Mouse (Mus musculus): Measurements from ENCODE around the gene Sf3b5. TPM values are rescaled to one million over a fixed set of nuclear protein-coding genes. Genes with fewer than 3 reads are reported as not detected.
A peak's percentile ranks its signal among the peaks of the same experiment; 100 is the strongest.

Sf3b5 gene
- polyA plus RNA-seq, 1 experiment from 2014 or later, result 24.2 TPM

DNA sequence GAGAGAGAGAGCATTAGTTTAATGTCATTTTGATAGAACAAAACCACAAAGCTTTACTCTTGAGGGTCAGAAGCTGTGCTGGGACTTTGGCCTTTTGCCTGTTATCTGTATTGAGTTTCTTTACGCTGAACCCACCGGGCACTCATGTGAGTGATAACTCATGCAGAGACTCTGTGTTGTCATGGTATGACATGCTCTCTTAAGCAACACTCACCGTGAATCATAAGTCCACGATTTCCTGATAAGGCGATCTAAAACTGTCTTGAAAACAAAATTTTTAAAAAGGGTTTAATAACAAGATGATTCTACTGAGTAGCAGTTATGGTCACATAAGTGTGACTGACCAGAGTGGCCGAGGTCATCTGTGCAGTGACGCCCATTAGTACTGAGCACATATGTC is 28.6 kb upstream of the Sf3b5 start:
- no peak for ATAC-seq (ENCODE audit: low FRiP score)
- WGBS, result 91% methylated on average over 7 of the region's 7 CpGs
- H3K36me3 ChIP-seq, result no peaks in the 10 kb centered on the region
- no peaks in the 10 kb centered on the region for H3K9me3 ChIP-seq (replicated peaks)
- no peak overlapping the region for H3K4me2 ChIP-seq
- no peak overlapping the region for H3K27ac ChIP-seq (replicated peaks)
- H3K4me3 ChIP-seq (replicated peaks), result no peak overlapping the region
- H3K9ac ChIP-seq (replicated peaks), result no peak overlapping the region
- no peaks in the 10 kb centered on the region for H3K27me3 ChIP-seq (replicated peaks)
- H3K4me1 ChIP-seq, result no peaks in the 10 kb centered on the region

DNA sequence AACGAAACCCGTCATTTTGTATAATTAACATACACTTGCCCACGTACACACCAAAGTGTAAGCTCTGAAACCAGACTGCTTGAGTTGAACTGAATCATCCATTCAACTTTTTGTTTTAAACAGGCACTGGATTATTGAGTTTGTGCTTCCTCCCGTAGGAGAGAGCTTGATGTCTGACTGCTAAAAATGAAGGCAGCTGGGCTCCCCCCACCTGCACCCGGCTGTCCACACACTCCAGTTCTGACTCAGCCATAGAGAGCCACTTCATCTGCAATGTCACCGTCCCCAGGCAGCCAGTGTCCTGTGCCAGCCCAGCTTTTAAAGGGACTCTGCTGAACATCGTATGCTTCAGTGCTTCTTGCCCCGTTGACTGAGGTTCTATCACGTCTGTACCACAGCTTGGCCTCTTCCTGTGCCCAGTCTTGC is 27.3 kb upstream of the Sf3b5 start:
- no peak overlapping the region for H3K4me3 ChIP-seq (replicated peaks)
- ATAC-seq (ENCODE audit: low FRiP score), result no peak
- H3K4me1 ChIP-seq, result no peaks in the 10 kb centered on the region
- no peaks in the 10 kb centered on the region for H3K27me3 ChIP-seq (replicated peaks)
- WGBS, result 78% methylated on average over 9 of the region's 9 CpGs
- no peaks in the 10 kb centered on the region for H3K36me3 ChIP-seq
- no peaks in the 10 kb centered on the region for H3K9me3 ChIP-seq (replicated peaks)
- no peak overlapping the region for H3K4me2 ChIP-seq
- H3K27ac ChIP-seq (replicated peaks), result no peak overlapping the region
- H3K9ac ChIP-seq (replicated peaks), result no peak overlapping the region

DNA sequence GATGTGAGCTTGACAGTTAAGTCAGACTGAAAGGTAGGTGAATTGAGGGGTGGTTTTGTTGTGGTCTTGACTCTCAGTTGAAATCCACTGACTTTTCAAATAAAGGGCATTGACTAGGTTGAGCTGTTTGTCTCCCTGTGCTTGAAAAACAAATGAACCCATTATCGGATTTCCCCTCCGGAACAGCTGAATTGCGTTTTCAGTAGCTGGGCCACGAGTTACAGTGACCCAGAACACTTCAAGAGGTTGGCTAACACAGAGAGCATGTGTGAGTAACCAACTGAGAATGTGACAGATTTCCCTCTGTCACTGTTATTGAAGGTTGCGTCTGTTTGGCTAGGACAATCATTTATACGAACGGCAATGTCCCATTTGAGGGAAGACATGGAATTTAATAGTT is 24.1 kb upstream of the Sf3b5 start:
- Histone ChIP-seq H3K9me3 (replicated peaks) (no peaks in the 10 kb centered on the region), H3K4me1 (no peaks in the 10 kb centered on the region), H3K9ac (replicated peaks) (no peak overlapping the region), H3K27me3 (replicated peaks) (no peaks in the 10 kb centered on the region), H3K27ac (replicated peaks) (no peak overlapping the region), H3K4me2 (no peak overlapping the region), H3K36me3 (no peaks in the 10 kb centered on the region), H3K4me3 (replicated peaks) (no peak overlapping the region)
- WGBS, result 81% methylated on average over 7 of the region's 7 CpGs
- no peak for ATAC-seq (ENCODE audit: low FRiP score)

DNA sequence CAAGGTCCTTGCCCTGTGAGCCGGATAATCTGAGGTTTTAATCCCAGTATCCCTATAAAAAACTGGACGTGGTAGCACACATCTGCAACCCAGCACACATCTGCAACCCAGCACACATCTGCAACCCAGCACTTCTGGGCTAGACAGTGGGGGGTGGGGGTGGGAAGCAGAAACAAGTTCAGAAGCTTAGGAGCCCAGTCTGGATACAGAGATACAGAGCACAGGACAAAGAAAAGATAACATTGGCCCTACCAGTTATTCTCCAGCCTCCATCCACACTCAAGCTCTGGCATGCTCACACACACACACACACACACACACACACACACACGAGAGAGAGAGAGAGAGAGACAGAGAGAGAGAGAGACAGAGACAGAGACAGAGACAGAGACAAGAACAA is 21.6 kb upstream of the Sf3b5 start:
- 82% methylated on average over 2 of the region's 3 CpGs for WGBS
- Histone ChIP-seq H3K4me2 (no peak overlapping the region), H3K27me3 (replicated peaks) (no peaks in the 10 kb centered on the region), H3K9ac (replicated peaks) (no peak overlapping the region), H3K36me3 (no peaks in the 10 kb centered on the region), H3K9me3 (replicated peaks) (no peaks in the 10 kb centered on the region), H3K4me3 (replicated peaks) (no peak overlapping the region), H3K4me1 (no peaks in the 10 kb centered on the region), H3K27ac (replicated peaks) (no peak overlapping the region)
- no peak for ATAC-seq (ENCODE audit: low FRiP score)

DNA sequence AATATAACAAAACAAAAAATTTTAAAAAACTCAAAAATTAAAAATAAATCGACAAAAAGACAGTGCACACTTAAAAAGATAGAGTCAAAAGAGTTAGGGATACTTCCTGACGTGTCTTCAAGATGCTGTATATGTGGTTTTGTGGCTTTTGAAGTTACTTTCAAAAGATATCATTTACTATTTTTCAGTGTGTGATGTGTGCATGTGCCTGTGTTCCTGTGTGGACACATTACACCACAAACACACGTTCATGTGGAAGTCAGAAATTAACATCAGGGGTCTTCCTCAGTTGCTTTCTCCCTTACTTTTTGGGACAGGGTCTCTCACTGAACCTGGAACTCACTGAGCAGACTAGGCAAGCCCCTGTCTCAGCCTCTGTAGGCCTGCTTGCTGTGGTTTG is 20.1 kb upstream of the Sf3b5 start:
- Histone ChIP-seq H3K9me3 (replicated peaks) (no peaks in the 10 kb centered on the region), H3K9ac (replicated peaks) (no peak overlapping the region), H3K36me3 (no peaks in the 10 kb centered on the region), H3K4me2 (no peak overlapping the region), H3K27me3 (replicated peaks) (no peaks in the 10 kb centered on the region), H3K4me1 (no peaks in the 10 kb centered on the region), H3K27ac (replicated peaks) (no peak overlapping the region), H3K4me3 (replicated peaks) (no peak overlapping the region)
- WGBS, result 89% methylated on average over 3 of the region's 3 CpGs
- ATAC-seq (ENCODE audit: low FRiP score), result no peak

DNA sequence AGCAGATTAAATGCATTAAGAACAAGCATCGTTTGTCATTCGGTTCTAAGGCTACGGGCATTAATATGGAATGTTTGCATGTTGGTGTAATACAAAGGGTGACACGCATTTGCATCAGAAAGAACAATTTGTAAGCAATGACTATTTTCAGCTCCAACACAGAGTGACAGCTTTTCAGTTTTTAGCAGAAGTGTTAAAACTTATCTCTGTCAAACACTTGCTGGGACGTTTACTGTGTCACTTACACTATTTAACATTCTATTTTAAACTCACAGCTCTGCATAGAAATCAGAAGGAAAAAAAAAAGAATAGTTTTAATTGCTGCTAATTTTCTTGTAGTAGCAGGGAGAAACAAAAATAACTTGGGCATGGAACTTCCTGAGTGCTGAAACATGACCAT is 18.7 kb upstream of the Sf3b5 start:
- H3K27me3 ChIP-seq (replicated peaks), result no peaks in the 10 kb centered on the region
- H3K4me2 ChIP-seq, result no peak overlapping the region
- H3K27ac ChIP-seq (replicated peaks), result no peak overlapping the region
- H3K4me3 ChIP-seq (replicated peaks), result no peak overlapping the region
- WGBS, result 47% methylated on average over 5 of the region's 5 CpGs
- no peaks in the 10 kb centered on the region for H3K4me1 ChIP-seq
- ATAC-seq (ENCODE audit: low FRiP score), result no peak
- no peaks in the 10 kb centered on the region for H3K36me3 ChIP-seq
- no peaks in the 10 kb centered on the region for H3K9me3 ChIP-seq (replicated peaks)
- no peak overlapping the region for H3K9ac ChIP-seq (replicated peaks)

GRCm38 (mm10) chr10:12986943-12987342 is 18.2 kb upstream of the Sf3b5 start:
- no peaks in the 10 kb centered on the region for H3K4me1 ChIP-seq
- H3K9ac ChIP-seq (replicated peaks), result no peak overlapping the region
- H3K27ac ChIP-seq (replicated peaks), result no peak overlapping the region
- no peaks in the 10 kb centered on the region for H3K9me3 ChIP-seq (replicated peaks)
- ATAC-seq (ENCODE audit: low FRiP score), result no peak
- no peaks in the 10 kb centered on the region for H3K27me3 ChIP-seq (replicated peaks)
- no peak overlapping the region for H3K4me2 ChIP-seq
- H3K36me3 ChIP-seq, result no peaks in the 10 kb centered on the region
- no peak overlapping the region for H3K4me3 ChIP-seq (replicated peaks)
- WGBS, result 74% methylated on average over 4 of the region's 4 CpGs

DNA sequence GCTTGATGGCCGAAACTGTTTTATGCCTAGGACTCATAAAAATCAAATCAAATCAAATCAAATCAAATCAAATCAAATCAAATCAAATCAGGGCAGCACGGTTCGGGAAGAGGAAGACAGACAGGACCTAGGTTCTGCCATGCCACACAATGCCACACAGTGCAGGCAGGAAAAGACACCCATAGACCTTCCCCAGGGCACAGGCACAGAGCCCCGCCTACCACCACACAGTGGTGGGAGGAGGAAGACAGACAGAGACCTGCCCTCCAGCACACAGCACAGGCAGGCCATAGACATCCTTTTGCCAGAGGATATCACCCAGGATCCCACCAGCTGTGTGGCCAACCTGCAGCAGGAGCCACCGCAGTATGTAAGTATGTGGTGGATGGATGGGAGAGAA is 13.2 kb upstream of the Sf3b5 start:
- Histone ChIP-seq H3K4me2 (no peak overlapping the region), H3K4me1 (no peaks in the 10 kb centered on the region), H3K27me3 (replicated peaks) (no peaks in the 10 kb centered on the region), H3K9me3 (replicated peaks) (no peaks in the 10 kb centered on the region), H3K4me3 (replicated peaks) (no peak overlapping the region), H3K36me3 (no peaks in the 10 kb centered on the region), H3K9ac (replicated peaks) (no peak overlapping the region), H3K27ac (replicated peaks) (no peak overlapping the region)
- WGBS, result 90% methylated on average over 5 of the region's 5 CpGs
- no peak for ATAC-seq (ENCODE audit: low FRiP score)

DNA sequence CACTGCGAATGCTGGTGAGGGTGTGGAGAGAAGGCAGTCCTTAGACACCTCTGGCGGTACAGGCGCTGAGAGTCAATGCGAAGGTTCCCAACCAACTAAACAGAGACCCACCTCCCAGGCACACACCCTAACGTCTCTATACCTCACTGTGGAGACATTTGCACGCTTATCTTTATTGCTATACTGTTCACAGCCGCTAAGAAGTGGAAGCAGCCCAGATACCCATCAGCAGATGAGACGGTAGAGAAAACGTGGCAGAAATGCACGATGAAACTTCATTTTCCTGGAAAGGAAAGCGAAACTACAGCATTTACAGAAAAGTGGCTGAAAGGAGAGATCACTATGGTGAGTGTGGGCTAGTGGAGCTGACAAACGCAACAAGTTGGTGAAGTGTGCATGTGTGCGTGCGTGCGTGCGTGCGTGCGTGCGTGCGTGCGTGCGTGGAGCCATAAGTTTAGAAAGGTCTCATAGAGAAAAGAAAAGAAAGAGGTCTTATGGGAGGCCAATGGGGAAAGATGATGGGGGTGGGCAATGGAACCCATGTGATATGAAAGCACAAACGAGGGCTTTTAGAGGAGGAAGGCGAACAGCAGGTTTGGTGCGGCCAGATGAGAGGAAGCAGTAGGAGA is 11.6 kb upstream of the Sf3b5 start:
- H3K9ac ChIP-seq (replicated peaks), result no peak overlapping the region
- ATAC-seq (ENCODE audit: low FRiP score), result no peak
- H3K4me2 ChIP-seq, result no peak overlapping the region
- H3K4me3 ChIP-seq (replicated peaks), result no peak overlapping the region
- no peaks in the 10 kb centered on the region for H3K27me3 ChIP-seq (replicated peaks)
- no peaks in the 10 kb centered on the region for H3K36me3 ChIP-seq
- H3K27ac ChIP-seq (replicated peaks), result no peak overlapping the region
- no peaks in the 10 kb centered on the region for H3K4me1 ChIP-seq
- no peaks in the 10 kb centered on the region for H3K9me3 ChIP-seq (replicated peaks)
- WGBS, result 91% methylated on average over 25 of the region's 25 CpGs

- no peaks in the 10 kb centered on the region for H3K9me3 ChIP-seq (replicated peaks)
- no peak overlapping the region for H3K9ac ChIP-seq (replicated peaks)
- H3K4me2 ChIP-seq, result no peak overlapping the region
- 47% methylated on average over 17 of the region's 17 CpGs for WGBS
- H3K27ac ChIP-seq (replicated peaks), result no peak overlapping the region
- H3K36me3 ChIP-seq, result no peaks in the 10 kb centered on the region
- peak; percentile 79 for ATAC-seq (ENCODE audit: low FRiP score)
- no peaks in the 10 kb centered on the region for H3K27me3 ChIP-seq (replicated peaks)
- no peak overlapping the region for H3K4me3 ChIP-seq (replicated peaks)
- H3K4me1 ChIP-seq, result no peaks in the 10 kb centered on the region
Measured at GRCm38 (mm10) chr10:12996736-12997477, 8.2 kb upstream of the Sf3b5 start.

- H3K36me3 ChIP-seq, result no peaks in the 10 kb centered on the region; the same call in none of the 2 replicates
- peak overlapping the region; percentile 68 for H3K4me3 ChIP-seq (replicated peaks)
- peak overlapping the region; percentile 57 for H3K9ac ChIP-seq (replicated peaks)
- H3K27ac ChIP-seq (replicated peaks), result peak overlapping the region; percentile 81
- peaks cover 19% of the 10 kb centered on the region for H3K4me1 ChIP-seq
- H3K4me2 ChIP-seq, result peak overlapping the region; percentile 88
- no peaks in the 10 kb centered on the region for H3K9me3 ChIP-seq (replicated peaks)
- ATAC-seq (ENCODE audit: low FRiP score), result peak; percentile 99
- H3K27me3 ChIP-seq (replicated peaks), result no peaks in the 10 kb centered on the region
- WGBS, result 4% methylated on average over 51 of the region's 52 CpGs
Measured at GRCm38 (mm10) chr10:13007876-13008736, 3.0 kb downstream of the Sf3b5 start.

GRCm38 (mm10) chr10:13008737-13009121 is 3.6 kb downstream of the Sf3b5 start:
- peaks cover 19% of the 10 kb centered on the region for H3K4me1 ChIP-seq
- H3K9ac ChIP-seq (replicated peaks), result peak overlapping the region; percentile 57
- H3K4me3 ChIP-seq (replicated peaks), result peak overlapping the region; percentile 68
- peak overlapping the region; percentile 88 for H3K4me2 ChIP-seq
- H3K27ac ChIP-seq (replicated peaks), result peak overlapping the region; percentile 81
- H3K27me3 ChIP-seq (replicated peaks), result no peaks in the 10 kb centered on the region
- WGBS, result 2% methylated on average over 29 of the region's 29 CpGs
- peak; percentile 50 for ATAC-seq (ENCODE audit: low FRiP score)
- H3K9me3 ChIP-seq (replicated peaks), result no peaks in the 10 kb centered on the region
- H3K36me3 ChIP-seq, result no peaks in the 10 kb centered on the region; the same call in none of the 2 replicates

All from neural tube, embryonic 15.5 days (tissue).